Mouse (Mus musculus) right cerebral cortex, postnatal 36 days (tissue): ENCODE data around the gene Zdhhc1.

Source experiments
- DNase-seq, 2 experiments: peaks; one replicate each; pipeline ENCODE4 v3.0.0; 2022; ENCODE audit warnings: low spot score in 2 of 2, mixed read lengths in 1 of 2

The Zdhhc1 gene

GRCm38 (mm10) chr8:105461085-105461803 is 35.5 kb downstream of the Zdhhc1 start:
- DNase-seq = no peak

- no peak for DNase-seq
These were observed 41.5 kb downstream of the Zdhhc1 start for GRCm38 (mm10) chr8:105455218-105455617.

- DNase-seq = no peak
These were observed 42.6 kb downstream of the Zdhhc1 start for GRCm38 (mm10) chr8:105454088-105454487.

- no peak for DNase-seq
These were observed 43.4 kb downstream of the Zdhhc1 start for GRCm38 (mm10) chr8:105453296-105453695.

- DNase-seq = no peak
These were observed 44.6 kb downstream of the Zdhhc1 start for GRCm38 (mm10) chr8:105451903-105452603.

- no peak for DNase-seq
These were observed 45.7 kb downstream of the Zdhhc1 start for GRCm38 (mm10) chr8:105450977-105451376.

GRCm38 (mm10) chr8:105448596-105448995 is 48.1 kb downstream of the Zdhhc1 start:
- no peak for DNase-seq

GRCm38 (mm10) chr8:105448188-105448587 is 48.5 kb downstream of the Zdhhc1 start:
- DNase-seq = no peak

GRCm38 (mm10) chr8:105446127-105446552 is 50.6 kb downstream of the Zdhhc1 start:
- DNase-seq = no peak

GRCm38 (mm10) chr8:105445296-105446126 is 51.2 kb downstream of the Zdhhc1 start:
- no peak for DNase-seq

GRCm38 (mm10) chr8:105442661-105443060 is 54.0 kb downstream of the Zdhhc1 start:
- DNase-seq = no peak

GRCm38 (mm10) chr8:105441433-105441832 is 55.3 kb downstream of the Zdhhc1 start:
- no peak for DNase-seq

- no peak for DNase-seq
These were observed 57.8 kb downstream of the Zdhhc1 start for GRCm38 (mm10) chr8:105438865-105439264.

- DNase-seq = no peak
These were observed 59.5 kb downstream of the Zdhhc1 start for GRCm38 (mm10) chr8:105437078-105437748.

GRCm38 (mm10) chr8:105436218-105436617 is 60.5 kb downstream of the Zdhhc1 start:
- DNase-seq = no peak

- no peak for DNase-seq
These were observed 62.6 kb downstream of the Zdhhc1 start for GRCm38 (mm10) chr8:105434136-105434535.

- DNase-seq = no peak
These were observed 63.2 kb downstream of the Zdhhc1 start for GRCm38 (mm10) chr8:105433511-105433910.

- no peak for DNase-seq
These were observed 63.7 kb downstream of the Zdhhc1 start for GRCm38 (mm10) chr8:105433021-105433420.

GRCm38 (mm10) chr8:105431743-105432515 is 64.8 kb downstream of the Zdhhc1 start:
- no peak for DNase-seq

- DNase-seq = no peak
These were observed 69.8 kb downstream of the Zdhhc1 start for GRCm38 (mm10) chr8:105426878-105427277.
